In genomic region chr2:45136783-45137182, GRCm38 (mm10) we compare ENCODE assay signal across 17 mouse cellular contexts. TPM values are rescaled to one million over a fixed set of nuclear protein-coding genes. Genes with fewer than 3 reads are reported as not detected.
DNase-seq lines count a peak whose midpoint lies in the region; ATAC-seq lines count a peak whose summit lies in the region.
"Had no signal": no experiment of that assay in that cellular context is flagged by ENCODE, and none has a peak within 500 bp of the region (broad histone marks: within the 10 kb centered on the region; RNA-seq: fewer than 3 reads in every experiment).

No protein-coding gene starts in this region.

- peak; percentile 48 for DNase-seq in heart, adult 11 months
- DNase-seq in heart, postnatal 14 days = no peak
- DNase-seq in 416B (ENCODE audit: low read depth) = peak; percentile 75
- peak; percentile 4 for DNase-seq in c-Kit-positive CD71-positive TER-119-negative erythroid progenitor cells, embryonic 14.5 days (ENCODE audit: low read depth)
- DNase-seq in layer of hippocampus, postnatal 25 days (ENCODE audit: extremely low spot score in 1 of 2, low spot score in 1 of 2) = no peak
- DNase-seq in thymus, postnatal 14 days = no peak
- DNase-seq: adrenal gland, adult 8-10 months; adrenal gland, postnatal 36 days; cerebellum, adult 11 months; cerebellum, adult 9-10 months; cerebellum, postnatal 25 days; gastrocnemius, adult 2 months; gastrocnemius, postnatal 25 days; heart, postnatal 4 days had no signal

- ATAC-seq in megakaryocyte-erythroid progenitor cell, adult 5-6 weeks (replicated peaks; ENCODE audit: low FRiP score, low TSS enrichment, poor library complexity, severe bottlenecking) = peak; percentile 63; the same call in 1 of the 2 replicates
- ATAC-seq: forebrain, embryonic 16.5 days; hindbrain, postnatal 0 days had no signal

- intact Hi-C loops in heart, postnatal 14 days (cut with DNase I) = no loop called here

RNA-seq across cellular contexts. Expression of gene Zeb2, which starts 19.6 kb away (rescaled TPM):
- 10 to 100 TPM; 51.3 to 58.5 TPM for total RNA-seq in heart, postnatal 14 days (2021)
- total RNA-seq in megakaryocyte-erythroid progenitor cell, adult 5-6 weeks (2014; fragmentation: Nextera tagmentation) = 118 and 125 TPM in 2 replicates
- total RNA-seq in megakaryocyte-erythroid progenitor cell, adult 5-6 weeks (2017) = 113 and 119 TPM in 2 replicates
- total RNA-seq in layer of hippocampus, postnatal 25 days (2021) = 100 to 1,000 TPM; 365 to 458 TPM

Comparison
In these comparisons a context has a peak if more than half of its experiments do, and no peak if none do; other contexts are left out.
1. DNase-seq: peak in heart, adult 11 months (single experiment), 416B (single experiment) and c-Kit-positive CD71-positive TER-119-negative erythroid progenitor cells, embryonic 14.5 days (single experiment); none in heart, postnatal 14 days (0 of 2), layer of hippocampus, postnatal 25 days (0 of 2) and thymus, postnatal 14 days (single experiment).